Mouse (Mus musculus): ENCODE data around the gene Ralgapa1. TPM values are rescaled to one million over a fixed set of nuclear protein-coding genes. Genes with fewer than 3 reads are reported as not detected.
"Not testable (repeated sequence)": the region's sequence is repeated elsewhere in the genome, so short reads cannot be mapped to it uniquely, and the experiment has no call there.

Gene Ralgapa1
- polyA plus RNA-seq, 1 experiment from 2014 or later: 14.3 TPM

GRCm38 (mm10) chr12:55794485-55794884 lies 26.5 kb downstream of the Ralgapa1 start:
- not testable (repeated sequence) for ATAC-seq; H3K9me3 ChIP-seq; H3K9ac ChIP-seq; H3K4me2 ChIP-seq (replicated peaks); H3K27me3 ChIP-seq (replicated peaks); H3K4me1 ChIP-seq (replicated peaks); H3K27ac ChIP-seq; H3K4me3 ChIP-seq (replicated peaks); H3K36me3 ChIP-seq
- 84% methylated on average over 4 of the region's 4 CpGs for WGBS

GRCm38 (mm10) chr12:55785252-55785651 lies 35.7 kb downstream of the Ralgapa1 start:
- ATAC-seq: no peak
- Histone ChIP-seq H3K27ac (no peak overlapping the region), H3K27me3 (replicated peaks) (no peaks in the 10 kb centered on the region), H3K9ac (no peak overlapping the region), H3K36me3 (no peaks in the 10 kb centered on the region; the same call in 1 of the 2 replicates), H3K4me3 (replicated peaks) (no peak overlapping the region), H3K9me3 (no peaks in the 10 kb centered on the region), H3K4me2 (replicated peaks) (no peak overlapping the region), H3K4me1 (replicated peaks) (no peaks in the 10 kb centered on the region)
- WGBS: 73% methylated on average over 2 of the region's 2 CpGs

- Histone ChIP-seq H3K9ac (no peak overlapping the region), H3K4me2 (replicated peaks) (no peak overlapping the region), H3K9me3 (no peaks in the 10 kb centered on the region), H3K27me3 (replicated peaks) (no peaks in the 10 kb centered on the region), H3K36me3 (no peaks in the 10 kb centered on the region; the same call in 1 of the 2 replicates), H3K4me1 (replicated peaks) (no peaks in the 10 kb centered on the region), H3K4me3 (replicated peaks) (no peak overlapping the region), H3K27ac (no peak overlapping the region)
- no peak for ATAC-seq
- 93% methylated on average over 3 of the region's 3 CpGs for WGBS
Measured at GRCm38 (mm10) chr12:55782662-55783061, 38.3 kb downstream of the Ralgapa1 start.

- Histone ChIP-seq H3K9me3 (no peaks in the 10 kb centered on the region), H3K36me3 (no peaks in the 10 kb centered on the region; the same call in 1 of the 2 replicates), H3K4me2 (replicated peaks) (no peak overlapping the region), H3K27me3 (replicated peaks) (no peaks in the 10 kb centered on the region), H3K9ac (no peak overlapping the region), H3K27ac (no peak overlapping the region), H3K4me1 (replicated peaks) (no peaks in the 10 kb centered on the region), H3K4me3 (replicated peaks) (no peak overlapping the region)
- ATAC-seq: no peak
- 88% methylated on average over 2 of the region's 2 CpGs for WGBS
Measured at GRCm38 (mm10) chr12:55778301-55778700, 42.7 kb downstream of the Ralgapa1 start.

- H3K4me3 ChIP-seq (replicated peaks): no peak overlapping the region
- H3K4me1 ChIP-seq (replicated peaks): no peaks in the 10 kb centered on the region
- no peaks in the 10 kb centered on the region for H3K9me3 ChIP-seq
- no peaks in the 10 kb centered on the region for H3K27me3 ChIP-seq (replicated peaks)
- no peak overlapping the region for H3K27ac ChIP-seq
- ATAC-seq: peak; percentile 67; the same call in 1 of the 2 replicates
- H3K36me3 ChIP-seq: no peaks in the 10 kb centered on the region; the same call in 1 of the 2 replicates
- no peak overlapping the region for H3K9ac ChIP-seq
- H3K4me2 ChIP-seq (replicated peaks): no peak overlapping the region
Measured at GRCm38 (mm10) chr12:55777356-55777755, 43.6 kb downstream of the Ralgapa1 start.

GRCm38 (mm10) chr12:55774316-55774715 lies 46.7 kb downstream of the Ralgapa1 start:
- no peak overlapping the region for H3K9ac ChIP-seq
- H3K4me1 ChIP-seq (replicated peaks): no peaks in the 10 kb centered on the region
- no peak overlapping the region for H3K4me2 ChIP-seq (replicated peaks)
- H3K27ac ChIP-seq: no peak overlapping the region
- H3K4me3 ChIP-seq (replicated peaks): no peak overlapping the region
- H3K9me3 ChIP-seq: no peaks in the 10 kb centered on the region
- no peak for ATAC-seq
- 0 out of 2 replicates have a peak, but pooled peaks cover 2% of the 10 kb centered on the region for H3K36me3 ChIP-seq
- no peaks in the 10 kb centered on the region for H3K27me3 ChIP-seq (replicated peaks)
- 89% methylated on average over 3 of the region's 3 CpGs for WGBS

- Histone ChIP-seq H3K36me3 (no peaks in the 10 kb centered on the region), H3K9me3 (no peaks in the 10 kb centered on the region), H3K9ac (no peak overlapping the region), H3K27ac (no peak overlapping the region), H3K4me1 (replicated peaks) (no peaks in the 10 kb centered on the region), H3K4me3 (replicated peaks) (no peak overlapping the region), H3K4me2 (replicated peaks) (no peak overlapping the region), H3K27me3 (replicated peaks) (no peaks in the 10 kb centered on the region)
- whole genome bisulfite sequencing: 78% methylated on average over 1 of the region's 1 CpGs
- no peak for ATAC-seq
Measured at GRCm38 (mm10) chr12:55720319-55720718, 100.6 kb downstream of the Ralgapa1 start.

GRCm38 (mm10) chr12:55705881-55706280 lies 115.1 kb downstream of the Ralgapa1 start:
- 96% methylated on average over 4 of the region's 4 CpGs for WGBS
- H3K4me1 ChIP-seq (replicated peaks): no peaks in the 10 kb centered on the region
- H3K9me3 ChIP-seq: no peaks in the 10 kb centered on the region
- no peak overlapping the region for H3K9ac ChIP-seq
- no peak for ATAC-seq
- H3K27ac ChIP-seq: no peak overlapping the region
- no peak overlapping the region for H3K4me2 ChIP-seq (replicated peaks)
- H3K36me3 ChIP-seq: 0 out of 2 replicates have a peak, but pooled peaks cover 3% of the 10 kb centered on the region
- no peak overlapping the region for H3K4me3 ChIP-seq (replicated peaks)
- no peaks in the 10 kb centered on the region for H3K27me3 ChIP-seq (replicated peaks)

GRCm38 (mm10) chr12:55666699-55667098 lies 154.3 kb downstream of the Ralgapa1 start:
- H3K4me1 ChIP-seq (replicated peaks): no peaks in the 10 kb centered on the region
- no peak for ATAC-seq
- H3K27ac ChIP-seq: no peak overlapping the region
- H3K4me2 ChIP-seq (replicated peaks): no peak overlapping the region
- H3K9ac ChIP-seq: no peak overlapping the region
- no peak overlapping the region for H3K4me3 ChIP-seq (replicated peaks)
- no peaks in the 10 kb centered on the region for H3K9me3 ChIP-seq
- H3K36me3 ChIP-seq: no peaks in the 10 kb centered on the region
- WGBS: 88% methylated on average over 6 of the region's 6 CpGs
- no peaks in the 10 kb centered on the region for H3K27me3 ChIP-seq (replicated peaks)

- not testable (repeated sequence) for H3K36me3 ChIP-seq; H3K27ac ChIP-seq; H3K9ac ChIP-seq; H3K4me2 ChIP-seq (replicated peaks); H3K4me3 ChIP-seq (replicated peaks); H3K27me3 ChIP-seq (replicated peaks); H3K9me3 ChIP-seq; H3K4me1 ChIP-seq (replicated peaks); ATAC-seq
Measured at GRCm38 (mm10) chr12:55663194-55663593, 157.8 kb downstream of the Ralgapa1 start.

- no peaks in the 10 kb centered on the region for H3K9me3 ChIP-seq
- H3K27me3 ChIP-seq (replicated peaks): no peaks in the 10 kb centered on the region
- H3K4me2 ChIP-seq (replicated peaks): no peak overlapping the region
- 87% methylated on average over 7 of the region's 7 CpGs for WGBS
- no peak overlapping the region for H3K4me3 ChIP-seq (replicated peaks)
- H3K27ac ChIP-seq: no peak overlapping the region
- H3K36me3 ChIP-seq: no peaks in the 10 kb centered on the region
- no peak for ATAC-seq
- no peak overlapping the region for H3K9ac ChIP-seq
- H3K4me1 ChIP-seq (replicated peaks): no peaks in the 10 kb centered on the region
Measured at GRCm38 (mm10) chr12:55648011-55648525, 172.9 kb downstream of the Ralgapa1 start.

GRCm38 (mm10) chr12:55626711-55627110 lies 194.3 kb downstream of the Ralgapa1 start:
- H3K36me3 ChIP-seq: no peaks in the 10 kb centered on the region
- H3K4me3 ChIP-seq (replicated peaks): no peak overlapping the region
- H3K4me1 ChIP-seq (replicated peaks): no peaks in the 10 kb centered on the region
- ATAC-seq: no peak
- no peaks in the 10 kb centered on the region for H3K27me3 ChIP-seq (replicated peaks)
- 51% methylated on average over 4 of the region's 4 CpGs for WGBS
- no peak overlapping the region for H3K27ac ChIP-seq
- no peak overlapping the region for H3K4me2 ChIP-seq (replicated peaks)
- no peaks in the 10 kb centered on the region for H3K9me3 ChIP-seq
- no peak overlapping the region for H3K9ac ChIP-seq

- no peak overlapping the region for H3K27ac ChIP-seq
- ATAC-seq: no peak
- no peak overlapping the region for H3K4me2 ChIP-seq (replicated peaks)
- no peaks in the 10 kb centered on the region for H3K36me3 ChIP-seq
- WGBS: 84% methylated on average over 5 of the region's 5 CpGs
- H3K9ac ChIP-seq: no peak overlapping the region
- H3K9me3 ChIP-seq: no peaks in the 10 kb centered on the region
- H3K4me3 ChIP-seq (replicated peaks): no peak overlapping the region
- H3K4me1 ChIP-seq (replicated peaks): no peaks in the 10 kb centered on the region
- H3K27me3 ChIP-seq (replicated peaks): no peaks in the 10 kb centered on the region
Measured at GRCm38 (mm10) chr12:55623254-55623653, 197.7 kb downstream of the Ralgapa1 start.

Data from intestine, embryonic 15.5 days (tissue).